Mouse (Mus musculus) intestine, postnatal 0 days (tissue): ENCODE data around the gene Ephb2. TPM values are rescaled to one million over a fixed set of nuclear protein-coding genes. Genes with fewer than 3 reads are reported as not detected.
A peak's percentile ranks its signal among the peaks of the same experiment; 100 is the strongest.

ENCODE experiments used
- ATAC-seq: fragments of 200-750 bp; cut with Nextera tagmentation; 2 replicates; pipeline ENCODE4 v1.8.0; 2017; ENCODE audit warnings: mild to moderate bottlenecking, moderate TSS enrichment, moderate library complexity
- H3K27ac ChIP-seq: fragments of 300-500 bp; sonication (generic); 2 replicates; pipeline ENCODE4 v1.5.1; 2014; ENCODE audit warnings: mild to moderate bottlenecking, low read depth, low read length, moderate library complexity
- H3K27me3 ChIP-seq: fragments of 300-500 bp; sonication (generic); replicated peaks from 2 replicates; pipeline ENCODE4 v1.6.1; 2014; ENCODE audit warnings: low read length, mixed read lengths; ENCODE audit not compliant: control insufficient read depth, insufficient read depth
- H3K36me3 ChIP-seq: fragments of 300-500 bp; sonication (generic); 2 replicates; pipeline ENCODE4 v1.6.1; 2014; ENCODE audit warnings: mild to moderate bottlenecking, moderate library complexity; ENCODE audit not compliant: control insufficient read depth, insufficient read depth
- H3K4me1 ChIP-seq: fragments of 300-500 bp; sonication (generic); replicated peaks from 2 replicates; pipeline ENCODE4 v1.6.1; 2014; ENCODE audit warnings: antibody characterized with exemption, low read length, mixed read lengths; ENCODE audit not compliant: control insufficient read depth, insufficient read depth
- H3K4me2 ChIP-seq: fragments of 300-500 bp; sonication (generic); replicated peaks from 2 replicates; pipeline ENCODE4 v1.6.1; 2014; ENCODE audit warnings: low read depth, mild to moderate bottlenecking, moderate library complexity
- H3K4me3 ChIP-seq: fragments of 300-500 bp; sonication (generic); 2 replicates; pipeline ENCODE4 v1.5.1; 2014; ENCODE audit warnings: low read depth, low read length
- H3K9ac ChIP-seq: fragments of 300-500 bp; sonication (generic); 2 replicates; pipeline ENCODE4 v1.6.1; 2014; ENCODE audit warnings: mild to moderate bottlenecking, low read depth, low read length
- H3K9me3 ChIP-seq: fragments of 300-500 bp; sonication (generic); 2 replicates; pipeline ENCODE4 v1.6.1; 2016; ENCODE audit warnings: mixed run types; ENCODE audit not compliant: control insufficient read depth
- CTCF ChIP-seq: sonication (generic); IDR thresholded peaks from 2 replicates; pipeline ENCODE4 v1.5.1; 2016; ENCODE audit warnings: low read depth, mild to moderate bottlenecking, control low read depth, antibody characterized with exemption, moderate library complexity
- WGBS: fragments of 180-500 bp; shearing (Covaris S2); extraction: QIAGEN DNeasy Blood & Tissue Kit; methylation state at CpG from one replicate; pipeline ENCODE4 v1.1.7; 2014; 5-methylcytosine and 5-hydroxymethylcytosine counted together
- polyA plus RNA-seq: library from polyadenylated mRNA; unstranded; fragments of >200 nt; fragmentation: Nextera tagmentation; extraction: Ambion mirVana; gene quantifications from 2 replicates; pipeline ENCODE4 v1.2.1, GENCODE M21; 2015

Ephb2 gene
- polyA plus RNA-seq, 1 experiment from 2014 or later, result 5.7 TPM

GRCm38 (mm10) chr4:136714530-136714929 lies 121.3 kb downstream of the Ephb2 start:
- Histone ChIP-seq H3K27ac (no peak overlapping the region), H3K4me1 (no peaks in the 10 kb centered on the region), H3K9me3 (no peaks in the 10 kb centered on the region), H3K9ac (no peak overlapping the region), H3K27me3 (no peaks in the 10 kb centered on the region), H3K4me2 (no peak overlapping the region), H3K36me3 (no peaks in the 10 kb centered on the region), H3K4me3 (no peak overlapping the region)
- ATAC-seq, result peak; percentile 82
- 29% methylated on average over 6 of the region's 6 CpGs for WGBS
- no peak for TF ChIP-seq CTCF

GRCm38 (mm10) chr4:136713889-136714288 lies 121.9 kb downstream of the Ephb2 start:
- 87% methylated on average over 7 of the region's 7 CpGs for WGBS
- H3K4me2 ChIP-seq, result no peak overlapping the region
- H3K9ac ChIP-seq, result no peak overlapping the region
- no peak for ATAC-seq
- no peaks in the 10 kb centered on the region for H3K4me1 ChIP-seq
- no peaks in the 10 kb centered on the region for H3K27me3 ChIP-seq
- no peaks in the 10 kb centered on the region for H3K36me3 ChIP-seq
- H3K9me3 ChIP-seq, result no peaks in the 10 kb centered on the region
- H3K4me3 ChIP-seq, result no peak overlapping the region
- TF ChIP-seq CTCF, result no peak
- H3K27ac ChIP-seq, result no peak overlapping the region

- H3K9me3 ChIP-seq, result no peaks in the 10 kb centered on the region
- H3K27me3 ChIP-seq, result no peaks in the 10 kb centered on the region
- no peak for ATAC-seq
- H3K36me3 ChIP-seq, result no peaks in the 10 kb centered on the region
- no peaks in the 10 kb centered on the region for H3K4me1 ChIP-seq
- H3K4me2 ChIP-seq, result no peak overlapping the region
- no peak overlapping the region for H3K4me3 ChIP-seq
- no peak overlapping the region for H3K9ac ChIP-seq
- no peak for TF ChIP-seq CTCF
- 97% methylated on average over 3 of the region's 3 CpGs for WGBS
- H3K27ac ChIP-seq, result no peak overlapping the region
Measured at GRCm38 (mm10) chr4:136713431-136713830, 122.4 kb downstream of the Ephb2 start.

GRCm38 (mm10) chr4:136711985-136712768 lies 123.6 kb downstream of the Ephb2 start:
- Histone ChIP-seq H3K36me3 (no peaks in the 10 kb centered on the region), H3K4me2 (no peak overlapping the region), H3K4me1 (no peaks in the 10 kb centered on the region), H3K9me3 (no peaks in the 10 kb centered on the region), H3K27me3 (no peaks in the 10 kb centered on the region), H3K9ac (no peak overlapping the region), H3K27ac (no peak overlapping the region), H3K4me3 (no peak overlapping the region)
- no peak for ATAC-seq
- WGBS, result 22% methylated on average over 20 of the region's 20 CpGs
- TF ChIP-seq CTCF, result no peak

DNA sequence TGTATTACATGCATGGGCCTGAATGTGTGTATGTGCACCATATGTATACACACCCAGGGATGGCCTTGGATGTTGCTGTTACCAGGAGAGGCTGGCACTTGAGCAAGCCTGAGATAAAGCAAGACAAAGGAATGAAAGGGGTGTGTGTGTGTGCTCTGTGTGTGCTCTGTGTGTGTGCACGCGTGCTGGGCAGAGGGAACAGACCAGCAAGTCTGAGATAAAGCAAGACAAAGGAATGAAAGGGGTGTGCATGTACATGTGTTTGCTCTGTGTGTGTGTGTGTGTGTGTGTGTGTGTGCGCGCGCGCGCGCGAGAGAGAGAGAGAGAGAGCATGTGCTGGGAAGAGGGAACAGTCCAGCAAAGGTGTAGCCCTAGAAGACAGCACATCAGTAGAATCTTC lies 125.4 kb downstream of the Ephb2 start:
- no peaks in the 10 kb centered on the region for H3K36me3 ChIP-seq
- H3K27ac ChIP-seq, result no peak overlapping the region
- no peaks in the 10 kb centered on the region for H3K27me3 ChIP-seq
- no peaks in the 10 kb centered on the region for H3K4me1 ChIP-seq
- H3K9me3 ChIP-seq, result no peaks in the 10 kb centered on the region
- H3K4me3 ChIP-seq, result no peak overlapping the region
- H3K4me2 ChIP-seq, result no peak overlapping the region
- no peak overlapping the region for H3K9ac ChIP-seq
- 93% methylated on average over 9 of the region's 9 CpGs for WGBS
- ATAC-seq, result no peak
- no peak for TF ChIP-seq CTCF

DNA sequence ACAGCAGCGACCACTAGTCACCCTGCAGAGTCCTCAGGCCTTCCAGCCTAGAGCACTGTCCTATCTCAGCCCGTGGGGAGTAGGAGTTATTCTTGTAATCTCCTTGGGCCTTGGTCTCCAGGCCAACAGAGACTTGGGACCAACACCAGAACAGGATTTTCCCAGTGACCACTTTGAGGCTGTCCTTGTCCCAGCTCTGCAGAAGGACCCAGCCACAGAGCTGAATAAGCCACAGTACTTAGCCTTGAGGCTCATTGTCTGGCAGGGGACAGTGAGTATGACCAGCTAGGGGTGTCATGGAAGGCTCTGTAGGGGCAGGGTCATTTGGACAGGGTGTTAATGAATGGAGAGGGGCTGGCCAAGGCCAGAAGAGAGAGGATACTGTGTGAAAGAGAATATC lies 126.8 kb downstream of the Ephb2 start:
- Histone ChIP-seq H3K4me2 (no peak overlapping the region), H3K36me3 (no peaks in the 10 kb centered on the region), H3K27ac (no peak overlapping the region), H3K9me3 (no peaks in the 10 kb centered on the region), H3K27me3 (no peaks in the 10 kb centered on the region), H3K4me3 (no peak overlapping the region), H3K4me1 (no peaks in the 10 kb centered on the region), H3K9ac (no peak overlapping the region)
- no peak for ATAC-seq
- 67% methylated on average over 2 of the region's 2 CpGs for WGBS
- no peak for TF ChIP-seq CTCF
